Mouse (Mus musculus) cerebellum, adult 2 months (tissue): Measurements from ENCODE around the gene Hdhd5.

Experiments used
- CTCF ChIP-seq: fragments of 200-500 bp; IDR thresholded peaks from 2 replicates; pipeline ENCODE4 v1.5.1; 2011; ENCODE audit warnings: low read depth, mild to moderate bottlenecking, control low read depth, low read length, moderate library complexity, borderline replicate concordance; ENCODE audit not compliant: insufficient read depth
- POLR2A ChIP-seq: fragments of 200-500 bp; IDR thresholded peaks from 2 replicates; pipeline ENCODE4 v1.6.1; 2011; ENCODE audit warnings: low read length, control low read depth, borderline replicate concordance; ENCODE audit not compliant: insufficient read depth

- TF ChIP-seq POLR2A (no peak), CTCF (no peak)
Observed at GRCm38 (mm10) chr6:120473427-120473826, 57.7 kb downstream of the Hdhd5 start.
